Mouse (Mus musculus): ENCODE data around the gene Actr3b.

The Actr3b gene

GRCm38 (mm10) chr5:25886708-25887107 lies 126.9 kb downstream of the Actr3b start:
- no peak for DNase-seq (ENCODE audit: low read depth, low spot score)

GRCm38 (mm10) chr5:25889746-25890382 lies 130.1 kb downstream of the Actr3b start:
- no peak for DNase-seq (ENCODE audit: low read depth, low spot score)

- no peak for DNase-seq (ENCODE audit: low read depth, low spot score)
Measured at GRCm38 (mm10) chr5:25891321-25891720, 131.5 kb downstream of the Actr3b start.
